Mouse (Mus musculus) myocyte (in vitro differentiated cells): Measurements from ENCODE around the gene H2-DMb1. TPM values are rescaled to one million over a fixed set of nuclear protein-coding genes. Genes with fewer than 3 reads are reported as not detected.

ENCODE experiments used
- H3K27me3 ChIP-seq: one replicate; pipeline ENCODE4 v1.6.1; 2011; ENCODE audit not compliant: control insufficient read depth, insufficient read depth, insufficient read length
- H3K36me3 ChIP-seq: one replicate; pipeline ENCODE4 v1.6.1; 2011; ENCODE audit not compliant: control insufficient read depth, insufficient read depth
- H3K4me2 ChIP-seq: one replicate; pipeline ENCODE4 v1.6.1; 2011; ENCODE audit warnings: low read depth, control low read depth
- H3K4me3 ChIP-seq: one replicate; pipeline ENCODE4 v1.5.1; 2011; ENCODE audit warnings: mild to moderate bottlenecking, control low read depth, moderate library complexity
- H3K79me2 ChIP-seq: one replicate; pipeline ENCODE4 v1.6.1; 2011; ENCODE audit not compliant: control insufficient read depth, insufficient read depth
- H3ac ChIP-seq: one replicate; pipeline ENCODE4 v1.6.1; 2011; ENCODE audit not compliant: control insufficient read depth, insufficient read length
- CEBPB ChIP-seq: IDR thresholded peaks from 2 replicates; pipeline ENCODE4 v1.6.1; 2011; ENCODE audit warnings: mild to moderate bottlenecking, moderate library complexity; ENCODE audit not compliant: poor library complexity, insufficient read depth, severe bottlenecking
- E2F4 ChIP-seq: IDR thresholded peaks from one replicate; pipeline ENCODE4 v1.6.1; 2011; ENCODE audit warnings: mild to moderate bottlenecking, control low read depth, moderate library complexity; ENCODE audit not compliant: insufficient read depth
- MAX ChIP-seq: IDR thresholded peaks from one replicate; pipeline ENCODE4 v1.6.1; 2011; ENCODE audit warnings: low read depth, mild to moderate bottlenecking, control low read depth
- MYOG ChIP-seq, 3 experiments: IDR thresholded peaks; one replicate each; pipeline ENCODE4 v1.6.1; 2011; ENCODE audit warnings: control low read depth in 2 of 3, low read depth in 2 of 3, mild to moderate bottlenecking in 2 of 3; ENCODE audit not compliant: insufficient read length in 2 of 3, control insufficient read depth in 1 of 3, insufficient read depth in 1 of 3
- POLR2A ChIP-seq: IDR thresholded peaks from one replicate; pipeline ENCODE4 v1.6.1; 2011; ENCODE audit warnings: low read depth, mild to moderate bottlenecking, control low read depth, moderate library complexity; ENCODE audit not compliant: insufficient read length
- POLR2AphosphoS2 ChIP-seq: IDR thresholded peaks from one replicate; pipeline ENCODE4 v1.6.1; 2011; ENCODE audit warnings: low read depth, control low read depth; ENCODE audit not compliant: insufficient read length
- REST ChIP-seq: IDR thresholded peaks from one replicate; pipeline ENCODE4 v1.6.1; 2011; ENCODE audit warnings: mild to moderate bottlenecking, control low read depth, moderate library complexity; ENCODE audit not compliant: insufficient read depth, insufficient read length
- SRF ChIP-seq: IDR thresholded peaks from one replicate; pipeline ENCODE4 v1.6.1; 2011; ENCODE audit warnings: low read depth; ENCODE audit not compliant: control insufficient read depth, insufficient read length
- TCF12 ChIP-seq: IDR thresholded peaks from one replicate; pipeline ENCODE4 v1.6.1; 2011; ENCODE audit warnings: mild to moderate bottlenecking, control low read depth; ENCODE audit not compliant: poor library complexity, insufficient read depth, severe bottlenecking
- polyA plus RNA-seq: library from polyadenylated mRNA; unstranded; fragments of >200 nt; fragmentation: generic; extraction: Trizol; gene quantifications from one replicate; pipeline ENCODE4 v1.2.1, GENCODE M21; 2012; ENCODE audit warnings: missing spikeins

H2-DMb1 gene
- polyA plus RNA-seq, 1 experiment: not detected

GRCm38 (mm10) chr17:34127475-34127874 lies 25.4 kb upstream of the H2-DMb1 start:
- no peaks in the 10 kb centered on the region for H3K36me3 ChIP-seq
- TF ChIP-seq SRF: no peak
- no peak for TF ChIP-seq MAX
- no peak for TF ChIP-seq POLR2AphosphoS2
- no peak for TF ChIP-seq CEBPB
- no peak overlapping the region for H3K4me2 ChIP-seq
- H3K4me3 ChIP-seq: no peak overlapping the region
- no peaks in the 10 kb centered on the region for H3K27me3 ChIP-seq
- H3K79me2 ChIP-seq: peaks cover 36% of the 10 kb centered on the region
- H3ac ChIP-seq: no peak overlapping the region

- no peak overlapping the region for H3K4me3 ChIP-seq
- peaks cover 29% of the 10 kb centered on the region for H3K79me2 ChIP-seq
- TF ChIP-seq POLR2AphosphoS2: no peak
- no peak for TF ChIP-seq MYOG (IDR thresholded peaks at IDR 0.05; ENCODE audit: control insufficient read depth in 1 of 3, insufficient read depth in 1 of 3, insufficient read length in 2 of 3, low read depth in 2 of 3)
- no peak for TF ChIP-seq E2F4
- no peak for TF ChIP-seq TCF12
- TF ChIP-seq CEBPB: no peak
- H3ac ChIP-seq: no peak overlapping the region
- H3K4me2 ChIP-seq: no peak overlapping the region
- H3K27me3 ChIP-seq: no peaks in the 10 kb centered on the region
- H3K36me3 ChIP-seq: no peaks in the 10 kb centered on the region
Measured at GRCm38 (mm10) chr17:34128264-34128937, 24.5 kb upstream of the H2-DMb1 start.

- H3K27me3 ChIP-seq: no peaks in the 10 kb centered on the region
- no peak overlapping the region for H3K4me3 ChIP-seq
- H3ac ChIP-seq: no peak overlapping the region
- H3K4me2 ChIP-seq: no peak overlapping the region
- no peaks in the 10 kb centered on the region for H3K36me3 ChIP-seq
- peaks cover 21% of the 10 kb centered on the region for H3K79me2 ChIP-seq
- no peak for TF ChIP-seq CEBPB
- TF ChIP-seq POLR2AphosphoS2: peak; percentile 83
Measured at GRCm38 (mm10) chr17:34128944-34129791, 23.7 kb upstream of the H2-DMb1 start.

GRCm38 (mm10) chr17:34130073-34130947 lies 22.6 kb upstream of the H2-DMb1 start:
- Histone ChIP-seq H3K4me3 (no peak overlapping the region), H3K36me3 (no peaks in the 10 kb centered on the region), H3ac (no peak overlapping the region), H3K4me2 (no peak overlapping the region), H3K79me2 (peaks cover 12% of the 10 kb centered on the region), H3K27me3 (no peaks in the 10 kb centered on the region)
- TF ChIP-seq POLR2AphosphoS2 (peak; percentile 78), TCF12 (no peak)

GRCm38 (mm10) chr17:34131911-34132310 lies 21.0 kb upstream of the H2-DMb1 start:
- Histone ChIP-seq H3K27me3 (no peaks in the 10 kb centered on the region), H3K79me2 (no peaks in the 10 kb centered on the region), H3K4me2 (no peak overlapping the region), H3K4me3 (no peak overlapping the region), H3ac (no peak overlapping the region), H3K36me3 (no peaks in the 10 kb centered on the region)
- TF ChIP-seq POLR2A (no peak), REST (no peak), MAX (no peak)

GRCm38 (mm10) chr17:34133289-34133688 lies 19.6 kb upstream of the H2-DMb1 start:
- TF ChIP-seq POLR2AphosphoS2 (peak; percentile 16), MYOG (IDR thresholded peaks at IDR 0.05; ENCODE audit: control insufficient read depth in 1 of 3, insufficient read depth in 1 of 3, insufficient read length in 2 of 3, low read depth in 2 of 3) (no peak), POLR2A (no peak)
- Histone ChIP-seq H3K79me2 (no peaks in the 10 kb centered on the region), H3ac (no peak overlapping the region), H3K36me3 (no peaks in the 10 kb centered on the region), H3K27me3 (peaks cover 9% of the 10 kb centered on the region), H3K4me3 (no peak overlapping the region), H3K4me2 (no peak overlapping the region)
